Mouse (Mus musculus): ENCODE data around the gene Axl. TPM values are rescaled to one million over a fixed set of nuclear protein-coding genes. Genes with fewer than 3 reads are reported as not detected.

Axl gene
- total and polyA plus RNA-seq, 2 experiments from 2014 or later = 16.5 to 28.1 TPM

DNA sequence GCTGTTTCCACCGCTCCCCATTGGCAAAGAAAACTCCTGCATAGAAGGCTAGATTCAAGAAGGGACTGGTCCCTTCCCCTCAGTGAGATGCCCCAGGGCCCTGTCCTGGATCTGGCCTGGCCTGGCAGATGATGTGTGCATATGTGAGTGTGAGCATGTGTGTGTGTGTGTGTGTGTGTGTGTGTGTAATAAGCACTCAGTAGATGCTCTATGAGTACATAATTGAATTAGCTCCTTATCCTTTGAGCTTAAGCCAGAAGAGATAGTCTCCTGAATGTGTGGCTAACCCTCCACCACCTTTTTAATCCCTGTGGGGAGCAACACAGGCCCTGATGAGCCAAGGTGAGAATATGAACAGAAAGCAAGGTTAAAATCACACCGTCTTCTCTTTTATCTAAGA, 23.2 kb upstream of the Axl start:
- H3K36me3 ChIP-seq (ENCODE audit: insufficient read depth, low read length) = no peaks in the 10 kb centered on the region
- DNase-seq (ENCODE audit: low spot score) = no peak
- H3K4me3 ChIP-seq (ENCODE audit: low read depth, low read length) = no peak overlapping the region
- 70% methylated on average over 2 of the region's 2 CpGs for WGBS
- TF ChIP-seq CTCF (IDR thresholded peaks at IDR 0.05) = no peak
- H3K4me2 ChIP-seq (ENCODE audit: low read depth, low read length, poor library complexity, severe bottlenecking) = no peak overlapping the region
- no peak overlapping the region for H3K27ac ChIP-seq (ENCODE audit: low read depth, low read length)
- no peaks in the 10 kb centered on the region for H3K27me3 ChIP-seq (ENCODE audit: insufficient read depth, low read length)
- no peaks in the 10 kb centered on the region for H3K9me3 ChIP-seq (ENCODE audit: low read length)
- H3K9ac ChIP-seq (replicated peaks; ENCODE audit: low read length, poor library complexity, severe bottlenecking) = no peak overlapping the region
- no peaks in the 10 kb centered on the region; the same call in 1 of the 2 replicates for H3K4me1 ChIP-seq (ENCODE audit: insufficient read depth, low read length)
- no peak for ATAC-seq (ENCODE audit: low FRiP score)

GRCm38 (mm10) chr7:25805631-25806343, 17.3 kb upstream of the Axl start:
- ATAC-seq (ENCODE audit: low FRiP score) (peak; percentile 60), DNase-seq (ENCODE audit: low spot score) (peak; percentile 87)
- Histone ChIP-seq H3K4me1 (ENCODE audit: insufficient read depth, low read length) (0 out of 2 replicates have a peak, but pooled peaks cover 2% of the 10 kb centered on the region), H3K27ac (ENCODE audit: low read depth, low read length) (no peak overlapping the region), H3K9ac (replicated peaks; ENCODE audit: low read length, poor library complexity, severe bottlenecking) (peak overlapping the region; percentile 42; the same call in 1 of the 2 replicates), H3K27me3 (ENCODE audit: insufficient read depth, low read length) (no peaks in the 10 kb centered on the region), H3K9me3 (ENCODE audit: low read length) (no peaks in the 10 kb centered on the region), H3K4me3 (ENCODE audit: low read depth, low read length) (peak overlapping the region; percentile 19), H3K4me2 (ENCODE audit: low read depth, low read length, poor library complexity, severe bottlenecking) (peak overlapping the region; percentile 44), H3K36me3 (ENCODE audit: insufficient read depth, low read length) (no peaks in the 10 kb centered on the region)
- WGBS = 15% methylated on average over 21 of the region's 21 CpGs
- TF ChIP-seq CTCF (IDR thresholded peaks at IDR 0.05) = peak; percentile 90

GRCm38 (mm10) chr7:25804792-25805191, 16.3 kb upstream of the Axl start:
- Histone ChIP-seq H3K9me3 (ENCODE audit: low read length) (no peaks in the 10 kb centered on the region), H3K9ac (replicated peaks; ENCODE audit: low read length, poor library complexity, severe bottlenecking) (no peak overlapping the region), H3K36me3 (ENCODE audit: insufficient read depth, low read length) (no peaks in the 10 kb centered on the region), H3K27me3 (ENCODE audit: insufficient read depth, low read length) (no peaks in the 10 kb centered on the region), H3K4me2 (ENCODE audit: low read depth, low read length, poor library complexity, severe bottlenecking) (no peak overlapping the region), H3K4me3 (ENCODE audit: low read depth, low read length) (no peak overlapping the region), H3K27ac (ENCODE audit: low read depth, low read length) (no peak overlapping the region), H3K4me1 (ENCODE audit: insufficient read depth, low read length) (0 out of 2 replicates have a peak, but pooled peaks cover 2% of the 10 kb centered on the region)
- 77% methylated on average over 4 of the region's 4 CpGs for WGBS
- ATAC-seq (ENCODE audit: low FRiP score) (no peak), DNase-seq (ENCODE audit: low spot score) (no peak)
- TF ChIP-seq CTCF (IDR thresholded peaks at IDR 0.05) = no peak

DNA sequence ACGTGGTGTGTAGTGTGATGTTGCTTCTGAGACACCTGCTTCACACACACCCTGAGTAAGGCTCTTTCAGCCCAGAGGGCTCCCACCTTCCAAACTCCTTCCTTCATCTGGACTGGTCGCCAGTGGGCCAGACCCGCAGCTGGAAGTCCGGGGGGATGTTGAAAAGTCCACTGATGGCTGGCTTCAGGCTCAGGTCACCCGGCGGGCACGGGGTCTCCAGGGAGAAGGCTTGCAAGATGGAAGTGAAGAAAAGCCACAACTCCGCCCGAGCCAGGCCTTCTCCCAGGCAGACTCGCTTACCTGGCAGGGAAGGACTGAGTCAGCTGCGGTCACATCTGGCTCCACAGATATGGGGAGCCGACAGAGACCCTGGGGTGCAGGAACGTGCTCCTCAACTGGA, 15.0 kb upstream of the Axl start:
- TF ChIP-seq CTCF (IDR thresholded peaks at IDR 0.05) = no peak
- no peak for ATAC-seq (ENCODE audit: low FRiP score)
- no peak overlapping the region for H3K4me2 ChIP-seq (ENCODE audit: low read depth, low read length, poor library complexity, severe bottlenecking)

DNA sequence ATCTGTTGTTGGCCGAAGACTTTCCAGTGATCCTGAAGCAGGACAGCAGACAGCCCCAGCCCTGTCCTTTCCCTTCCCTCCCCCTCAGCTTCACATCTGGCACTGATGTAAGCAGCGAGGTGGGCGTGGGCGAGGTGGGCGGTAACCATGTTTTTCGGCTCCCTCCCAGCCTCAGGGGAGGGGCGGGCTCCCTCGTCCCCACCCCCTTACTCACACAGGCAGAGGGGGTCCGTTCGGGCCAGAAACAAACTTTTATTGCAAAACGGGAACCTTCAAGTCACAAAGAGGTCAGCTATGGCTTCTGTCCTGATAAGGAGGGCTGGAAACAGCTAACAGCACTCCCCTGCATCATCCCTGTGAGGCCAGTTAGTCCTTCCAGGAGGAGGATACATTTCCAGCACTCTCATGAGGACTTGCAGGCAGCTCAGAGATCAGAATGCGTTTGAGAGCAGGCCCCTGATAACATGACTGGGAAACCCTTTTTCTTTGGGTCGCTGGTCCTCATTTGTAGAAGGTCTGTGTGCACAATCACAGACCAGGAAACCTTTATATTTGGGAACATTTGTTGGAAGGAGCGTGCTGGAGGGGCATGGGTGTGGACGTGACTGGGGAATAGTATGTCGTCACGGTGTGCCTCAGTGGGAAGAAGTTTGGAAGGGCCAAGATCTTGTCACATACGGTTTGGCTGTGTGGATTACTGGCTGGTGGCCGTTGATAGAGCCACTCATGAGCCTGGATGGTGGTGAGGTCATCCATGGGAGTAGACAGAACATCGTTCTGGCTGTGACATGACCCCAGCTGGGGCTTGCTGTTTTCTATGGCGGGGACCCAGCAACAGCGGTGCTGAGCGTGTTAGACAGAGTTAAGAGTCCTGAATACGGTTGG, 14.0 kb upstream of the Axl start:
- DNase-seq (ENCODE audit: low spot score) = no peak
- TF ChIP-seq CTCF (IDR thresholded peaks at IDR 0.05) = no peak
- Histone ChIP-seq H3K4me1 (ENCODE audit: insufficient read depth, low read length) (0 out of 2 replicates have a peak, but pooled peaks cover 2% of the 10 kb centered on the region), H3K4me2 (ENCODE audit: low read depth, low read length, poor library complexity, severe bottlenecking) (no peak overlapping the region), H3K9ac (replicated peaks; ENCODE audit: low read length, poor library complexity, severe bottlenecking) (no peak overlapping the region), H3K36me3 (ENCODE audit: insufficient read depth, low read length) (no peaks in the 10 kb centered on the region), H3K27ac (ENCODE audit: low read depth, low read length) (no peak overlapping the region), H3K4me3 (ENCODE audit: low read depth, low read length) (no peak overlapping the region), H3K9me3 (ENCODE audit: low read length) (no peaks in the 10 kb centered on the region), H3K27me3 (ENCODE audit: insufficient read depth, low read length) (no peaks in the 10 kb centered on the region)
- WGBS = 38% methylated on average over 24 of the region's 24 CpGs
- no peak for ATAC-seq (ENCODE audit: low FRiP score)

More for the DNA sequence above, 15.0 kb upstream of the Axl start:
- Histone ChIP-seq H3K9ac (replicated peaks; ENCODE audit: low read length, poor library complexity, severe bottlenecking) (no peak overlapping the region), H3K9me3 (ENCODE audit: low read length) (no peaks in the 10 kb centered on the region), H3K27ac (ENCODE audit: low read depth, low read length) (no peak overlapping the region), H3K27me3 (ENCODE audit: insufficient read depth, low read length) (no peaks in the 10 kb centered on the region), H3K36me3 (ENCODE audit: insufficient read depth, low read length) (no peaks in the 10 kb centered on the region), H3K4me1 (ENCODE audit: insufficient read depth, low read length) (0 out of 2 replicates have a peak, but pooled peaks cover 2% of the 10 kb centered on the region), H3K4me3 (ENCODE audit: low read depth, low read length) (no peak overlapping the region)
- no peak for DNase-seq (ENCODE audit: low spot score)
- WGBS = 85% methylated on average over 13 of the region's 13 CpGs

DNA sequence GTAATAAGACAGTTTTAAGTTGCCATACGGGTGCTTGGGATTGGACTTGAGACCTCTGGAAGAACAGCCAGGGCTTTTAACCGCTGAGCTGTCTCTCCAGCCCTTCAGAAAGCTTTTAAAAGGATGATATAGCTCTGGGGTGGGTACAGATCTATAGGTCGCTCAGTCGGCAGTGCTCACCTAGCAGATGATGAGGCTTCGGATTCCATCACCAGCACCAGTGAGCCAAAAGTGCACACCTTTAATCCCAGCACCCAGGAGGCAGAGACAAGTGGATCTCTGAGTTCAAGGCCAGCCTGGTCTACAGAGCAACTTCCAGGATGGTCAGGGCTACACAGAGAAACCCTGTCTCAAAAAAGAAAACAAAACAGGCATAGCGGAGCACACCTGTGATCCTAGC, 12.5 kb upstream of the Axl start:
- no peak for DNase-seq (ENCODE audit: low spot score)
- Histone ChIP-seq H3K27me3 (ENCODE audit: insufficient read depth, low read length) (no peaks in the 10 kb centered on the region), H3K4me2 (ENCODE audit: low read depth, low read length, poor library complexity, severe bottlenecking) (no peak overlapping the region), H3K27ac (ENCODE audit: low read depth, low read length) (no peak overlapping the region), H3K4me1 (ENCODE audit: insufficient read depth, low read length) (0 out of 2 replicates have a peak, but pooled peaks cover 2% of the 10 kb centered on the region), H3K9ac (replicated peaks; ENCODE audit: low read length, poor library complexity, severe bottlenecking) (no peak overlapping the region), H3K36me3 (ENCODE audit: insufficient read depth, low read length) (no peaks in the 10 kb centered on the region), H3K9me3 (ENCODE audit: low read length) (no peaks in the 10 kb centered on the region), H3K4me3 (ENCODE audit: low read depth, low read length) (no peak overlapping the region)
- WGBS = 92% methylated on average over 6 of the region's 6 CpGs
- no peak for TF ChIP-seq CTCF (IDR thresholded peaks at IDR 0.05)
- ATAC-seq (ENCODE audit: low FRiP score) = no peak
